Mouse (Mus musculus): ENCODE results near the gene Ndufv2.
"Not testable (repeated sequence)": the region's sequence is repeated elsewhere in the genome, so short reads cannot be mapped to it uniquely, and the experiment has no call there.

Gene Ndufv2

DNA sequence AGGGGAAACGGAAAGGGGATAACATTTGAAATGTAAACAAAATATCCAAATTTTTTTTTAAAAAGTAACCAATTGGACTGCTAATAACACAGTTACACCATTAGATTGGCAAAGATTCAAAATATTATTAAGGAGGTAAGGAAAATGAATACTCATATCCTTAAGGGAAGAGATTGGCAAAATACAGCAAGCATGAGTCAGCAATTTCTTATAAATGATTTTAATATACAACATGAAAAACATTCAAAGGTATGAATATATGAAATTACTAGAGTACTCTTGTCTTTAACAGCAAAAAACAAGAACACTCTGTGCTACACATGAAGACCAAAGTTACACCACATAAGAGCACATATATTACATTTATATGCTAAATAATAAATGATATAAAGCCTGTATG is 16.3 kb downstream of the Ndufv2 start:
- no peak for DNase-seq (ENCODE audit: low read depth, low spot score)

DNA sequence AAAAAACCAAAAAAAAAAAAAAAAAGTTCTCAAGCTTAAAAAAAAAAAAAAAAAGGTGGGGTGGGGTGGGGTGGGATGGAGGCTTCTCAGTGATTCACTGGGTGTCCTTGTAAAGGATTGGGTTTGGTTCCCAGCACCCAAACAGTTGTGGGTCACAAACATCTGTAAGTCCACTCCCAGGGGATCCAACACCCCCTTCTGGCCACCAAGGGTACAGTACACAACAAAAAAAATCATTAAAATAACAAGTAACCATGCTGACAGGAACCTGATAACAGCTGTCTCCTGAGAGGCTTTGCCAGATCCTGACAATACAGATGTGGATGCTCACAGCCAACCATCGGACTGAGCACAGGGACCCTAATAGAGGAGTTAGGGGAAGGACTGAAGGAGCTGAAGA is 16.9 kb downstream of the Ndufv2 start:
- no peak for DNase-seq (ENCODE audit: low read depth, low spot score)

DNA sequence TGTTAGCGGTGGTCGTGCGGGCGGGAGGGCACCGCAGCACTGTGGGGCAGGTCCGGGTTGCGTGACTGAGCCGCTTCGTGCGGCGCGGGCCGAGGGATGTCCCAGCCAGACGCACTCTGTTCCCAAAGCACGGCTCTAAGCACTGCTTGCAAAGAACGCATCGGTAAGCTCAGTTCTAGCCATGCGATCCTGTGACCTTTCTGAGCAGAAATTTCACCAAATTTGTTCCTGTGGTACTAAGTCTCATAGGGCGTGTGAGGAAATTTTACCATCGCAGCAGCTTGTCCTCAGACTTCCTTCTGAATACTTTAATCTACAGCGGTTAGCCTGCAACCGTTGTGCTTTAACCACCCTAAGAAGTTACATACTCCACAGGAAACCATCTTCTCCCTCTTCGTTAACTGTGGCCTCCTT is 23.9 kb downstream of the Ndufv2 start:
- DNase-seq (ENCODE audit: low read depth, low spot score), result no peak

DNA sequence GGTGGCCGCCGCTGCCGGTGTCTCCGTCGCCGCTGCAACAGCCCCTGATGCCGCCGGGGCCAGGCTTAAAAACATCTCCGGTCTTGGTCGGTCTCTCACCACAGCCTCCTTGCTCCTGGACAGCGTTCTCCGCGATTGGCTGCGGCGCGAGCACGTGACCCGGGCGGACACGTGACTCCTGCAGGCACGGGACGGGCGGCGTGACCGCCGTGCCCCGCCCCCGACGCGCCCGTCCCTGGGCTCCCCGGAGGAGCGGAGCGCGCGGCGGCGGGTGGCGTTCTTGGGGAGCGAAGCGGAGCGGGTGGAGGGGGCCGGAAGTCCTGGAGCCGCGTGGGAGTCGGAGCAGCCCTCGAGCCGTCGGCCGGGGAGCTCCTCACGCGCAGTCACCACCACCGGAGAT is 24.4 kb downstream of the Ndufv2 start, which contains the start of gene Ankrd12:
Ankrd12 (minus strand) TSS at position 156 of the 400 bp plus-strand sequence.
- DNase-seq (ENCODE audit: low read depth, low spot score), result peak; percentile 85

DNA sequence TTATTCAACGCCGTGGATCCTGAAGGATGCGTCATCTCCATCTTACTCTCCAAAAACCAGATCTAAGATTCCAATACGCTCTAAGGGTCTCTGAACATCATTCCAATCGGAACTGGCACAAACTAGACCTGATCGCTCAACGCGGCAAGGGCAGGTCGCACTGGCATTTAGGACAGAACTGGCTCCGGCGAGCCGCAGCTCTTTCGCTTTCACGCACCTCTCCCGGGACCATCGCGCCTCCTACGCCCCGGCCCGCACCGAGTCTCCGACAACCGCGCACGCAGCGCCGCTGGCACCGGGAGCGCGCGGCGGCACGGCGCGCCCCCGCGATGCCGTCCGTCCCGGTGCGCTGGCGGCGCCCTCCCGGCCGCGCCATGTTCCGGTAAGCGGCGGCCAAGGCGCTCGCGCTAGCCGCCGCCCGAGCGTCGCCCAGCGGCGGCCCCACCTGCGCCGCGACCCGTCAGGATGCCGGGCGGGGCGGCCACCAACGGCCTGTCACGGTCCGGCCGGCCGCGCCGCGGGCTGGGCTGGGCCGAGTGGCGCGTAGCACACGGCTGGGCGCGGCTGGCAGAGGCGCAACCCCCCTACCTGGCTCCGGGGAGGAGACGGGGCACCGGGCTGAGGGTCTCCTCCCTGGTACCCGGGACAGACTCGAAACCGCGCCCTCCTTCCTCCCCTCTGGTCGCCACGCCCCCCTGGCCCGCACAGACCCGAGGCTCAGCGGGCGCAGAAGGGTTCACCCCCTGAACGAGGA is 25.0 kb downstream of the Ndufv2 start:
- peak; percentile 29 for DNase-seq (ENCODE audit: low read depth, low spot score)

DNA sequence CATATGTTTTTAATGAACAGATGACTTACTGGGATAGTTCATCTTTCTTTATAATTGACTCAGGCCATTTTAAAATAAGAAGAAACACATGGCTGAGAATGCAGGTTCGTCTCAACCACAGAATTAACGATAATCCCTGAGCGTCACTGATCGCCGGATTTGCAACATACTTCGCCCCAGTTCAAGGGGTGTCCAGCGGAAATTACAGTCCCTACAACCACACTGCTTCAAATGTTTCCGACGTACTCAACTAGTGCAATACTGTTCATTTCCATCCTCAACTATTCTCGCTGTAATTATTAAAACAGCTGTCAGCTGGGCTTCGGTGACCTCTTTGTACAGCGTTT is 25.6 kb downstream of the Ndufv2 start:
- peak; percentile 37 for DNase-seq (ENCODE audit: low read depth, low spot score)

DNA sequence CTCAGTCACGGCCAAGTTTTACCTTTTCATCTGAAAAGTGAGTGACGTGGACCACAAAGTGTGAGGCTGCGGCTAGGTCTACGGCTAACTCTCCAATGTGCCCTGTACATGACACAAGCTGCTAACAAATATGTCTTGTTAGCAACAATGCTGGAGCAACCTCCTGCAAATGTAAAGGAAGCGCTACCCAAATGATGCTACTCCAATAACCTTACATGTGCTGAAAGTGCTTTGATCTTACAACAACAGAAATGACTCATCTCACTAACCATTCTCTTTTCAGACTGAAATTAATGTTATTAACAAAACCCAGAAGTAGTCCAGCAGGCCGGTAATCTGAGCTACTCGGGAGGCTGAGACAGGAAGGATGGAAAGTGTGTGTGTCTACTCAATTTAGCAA is 27.4 kb downstream of the Ndufv2 start:
- no peak for DNase-seq (ENCODE audit: low read depth, low spot score)

DNA sequence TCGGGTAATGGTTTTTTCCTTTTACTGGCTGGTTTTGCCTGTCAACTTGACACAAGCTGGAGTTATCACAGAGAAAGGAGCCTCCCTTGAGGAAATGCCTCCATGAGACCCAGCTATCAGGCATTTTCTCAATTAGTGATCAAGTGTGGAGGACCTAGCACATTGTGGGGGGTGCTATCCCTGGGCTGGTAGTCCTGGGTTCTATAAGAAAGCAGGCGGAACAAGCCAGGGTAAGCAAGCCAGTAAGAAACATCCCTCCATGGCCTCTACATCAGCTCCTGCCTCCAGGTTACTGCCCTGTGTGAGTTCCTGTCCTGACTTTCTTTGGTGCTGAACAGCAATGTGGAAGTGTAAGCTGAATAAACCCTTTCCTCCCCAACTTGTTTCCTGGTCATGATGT is 32.3 kb downstream of the Ndufv2 start:
- not testable (repeated sequence) for DNase-seq (ENCODE audit: low read depth, low spot score)

DNA sequence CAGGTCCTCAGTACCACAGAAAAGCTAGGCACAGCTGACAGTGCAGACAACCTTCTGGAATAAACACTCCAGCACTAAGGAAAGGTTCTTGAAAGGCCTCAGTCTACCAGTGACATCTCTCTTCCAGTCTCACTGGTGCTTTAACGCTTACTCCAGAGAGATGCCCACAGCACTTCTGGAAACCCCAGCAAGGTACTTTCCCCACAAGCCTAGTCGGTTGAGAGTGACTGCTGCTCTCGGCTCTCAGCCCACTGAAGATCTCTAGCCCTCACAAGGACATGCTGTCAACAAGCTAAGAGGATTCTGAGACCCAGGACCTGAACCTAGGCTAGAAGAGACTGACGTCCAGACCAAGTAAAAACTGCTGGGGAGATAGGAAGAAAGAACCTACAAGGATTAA is 36.2 kb downstream of the Ndufv2 start:
- DNase-seq (ENCODE audit: low read depth, low spot score), result no peak

DNA sequence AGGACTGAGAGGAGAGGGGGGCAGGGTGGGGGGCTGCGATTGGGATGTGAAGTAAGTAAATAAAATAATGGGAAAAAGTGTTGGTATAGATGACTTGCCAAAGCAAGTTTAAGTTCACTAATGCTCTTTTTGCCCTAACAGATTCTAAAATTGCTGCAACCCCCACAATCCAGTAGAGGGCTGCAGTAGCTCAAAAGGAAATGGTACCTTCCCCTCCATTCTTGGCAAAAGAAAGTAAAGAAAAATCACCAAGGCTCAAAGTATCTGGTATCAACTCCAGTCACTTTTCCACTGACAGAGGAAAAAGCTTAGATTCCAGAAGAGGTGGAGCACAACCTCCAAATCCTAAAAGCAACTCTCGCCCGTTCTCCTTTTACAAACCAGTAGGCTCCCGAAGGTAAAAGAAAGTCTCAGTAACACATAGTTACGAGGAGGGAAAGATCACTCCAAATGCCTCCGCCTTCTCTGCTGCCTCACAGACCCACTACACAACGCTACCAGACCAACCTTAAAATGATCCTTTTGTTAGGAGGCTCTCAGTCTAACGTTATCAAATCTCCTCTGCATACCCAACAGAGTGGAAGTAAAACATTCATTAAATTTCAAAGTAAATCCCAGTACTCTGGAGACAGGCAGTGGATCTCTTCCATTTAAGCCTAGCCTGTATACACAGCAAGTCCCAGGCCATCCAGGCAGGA is 40.0 kb downstream of the Ndufv2 start:
- no peak for DNase-seq (ENCODE audit: low read depth, low spot score)

DNA sequence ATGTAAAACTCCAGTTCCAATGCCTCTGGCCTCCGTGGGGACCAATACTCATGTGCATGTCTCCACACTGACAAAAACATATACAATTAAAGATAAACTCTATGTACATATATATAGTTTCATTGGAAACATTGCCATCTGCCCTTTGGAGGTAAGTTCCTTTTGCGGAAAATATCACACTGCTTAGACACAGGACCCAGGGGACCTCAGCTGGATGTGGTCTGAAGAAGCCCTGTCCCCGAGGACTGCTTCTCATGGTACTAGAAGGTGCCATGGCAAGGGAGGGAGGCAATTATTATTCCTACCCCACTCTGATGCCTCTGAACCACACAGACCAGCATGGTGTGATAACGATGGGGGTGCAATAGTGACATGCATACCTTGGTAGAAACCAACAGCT is 43.2 kb downstream of the Ndufv2 start:
- no peak for DNase-seq (ENCODE audit: low read depth, low spot score)

DNA sequence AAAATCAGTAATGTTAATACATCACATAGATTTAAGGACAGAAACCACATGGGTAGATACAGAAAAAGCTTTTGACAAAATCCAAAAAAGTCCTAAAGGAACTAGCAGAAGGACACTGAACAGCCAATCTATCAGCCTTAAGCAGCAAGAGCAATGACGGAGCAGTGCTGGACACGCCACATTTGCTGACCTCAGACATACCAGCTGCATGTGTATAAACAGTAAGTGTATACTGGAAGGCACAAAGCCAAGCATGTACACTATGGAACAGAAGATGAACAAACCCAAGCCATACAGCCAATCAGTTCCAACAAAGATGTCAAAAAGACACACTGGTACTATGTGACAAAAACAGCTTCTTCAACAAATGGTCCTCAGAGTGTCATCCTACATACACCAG is 44.2 kb downstream of the Ndufv2 start:
- no peak for DNase-seq (ENCODE audit: low read depth, low spot score)

DNA sequence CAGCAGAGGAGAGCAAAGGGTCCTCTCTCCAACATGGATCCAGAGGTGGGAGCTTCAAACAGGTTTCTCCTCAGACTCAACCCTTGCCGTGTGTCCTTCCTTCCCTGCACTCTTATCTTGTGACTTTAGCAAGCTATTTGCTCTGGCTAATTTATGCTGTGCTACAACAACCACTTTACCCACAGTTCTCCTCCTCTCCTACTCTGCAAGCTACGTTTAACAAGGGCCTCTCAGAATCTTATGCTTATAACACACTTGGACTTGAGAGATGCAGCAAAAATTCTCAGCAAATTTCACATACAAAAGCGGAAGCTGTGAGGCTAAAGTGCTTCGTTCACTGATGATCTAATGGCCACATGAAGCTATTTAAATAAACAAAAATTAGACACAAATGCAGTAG is 48.0 kb downstream of the Ndufv2 start:
- no peak for DNase-seq (ENCODE audit: low read depth, low spot score)

DNA sequence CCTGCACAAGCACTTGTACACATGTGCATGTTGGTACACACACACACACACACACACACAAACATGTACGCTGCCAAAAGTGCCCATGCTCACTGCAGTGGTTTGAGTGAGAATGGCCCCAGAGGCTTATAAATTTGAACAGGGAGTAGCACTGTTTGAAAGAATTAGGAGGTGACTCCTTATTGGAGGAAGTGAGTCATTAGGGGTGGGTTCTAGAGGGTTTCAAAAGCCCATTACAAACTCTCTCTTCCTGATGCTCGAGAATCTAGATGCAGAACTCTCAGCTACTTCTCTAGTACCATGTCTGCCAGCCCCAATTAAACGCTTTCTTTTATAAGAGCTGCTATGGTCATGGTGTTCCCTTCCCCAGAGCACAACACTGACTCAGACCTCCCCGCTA is 52.6 kb downstream of the Ndufv2 start:
- no peak for DNase-seq (ENCODE audit: low read depth, low spot score)

DNA sequence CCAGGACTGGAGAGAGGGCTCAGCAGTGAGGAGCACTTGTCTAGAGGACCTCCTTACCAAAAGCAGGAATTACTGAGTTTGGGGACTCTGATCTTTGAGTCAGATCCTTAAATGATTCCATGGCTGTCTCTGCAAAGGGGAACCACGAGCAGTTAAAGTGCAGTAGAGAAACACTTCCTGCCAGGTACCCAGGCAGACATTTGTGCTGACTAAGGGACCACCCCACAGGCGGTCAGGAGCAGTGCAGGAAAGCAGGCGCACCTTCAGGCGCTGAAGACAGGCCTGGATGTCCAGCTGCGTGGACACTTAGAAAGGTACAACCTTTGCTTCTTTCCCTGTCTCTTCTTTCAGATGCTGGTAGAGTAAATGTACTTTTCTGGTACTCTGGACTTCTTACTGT is 53.2 kb downstream of the Ndufv2 start:
- no peak for DNase-seq (ENCODE audit: low read depth, low spot score)

DNA sequence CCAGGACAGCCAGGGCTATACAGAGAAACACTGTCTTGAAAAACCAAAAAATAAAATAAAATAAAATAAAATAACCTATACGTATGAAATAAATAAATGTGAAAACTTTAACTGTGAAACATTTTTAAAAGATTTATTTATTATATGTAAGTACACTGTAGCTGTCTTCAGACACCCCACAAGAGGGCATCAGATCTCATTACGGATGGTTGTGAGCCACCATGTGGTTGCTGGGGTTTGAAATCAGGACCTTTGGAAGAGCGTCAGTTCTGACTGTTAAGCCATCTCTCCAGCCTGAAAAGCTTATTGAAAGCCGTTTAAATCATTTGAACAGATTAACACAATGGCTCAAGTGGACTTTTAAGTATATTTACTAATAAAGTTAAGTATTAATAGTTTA is 57.7 kb downstream of the Ndufv2 start:
- peak; percentile 14 for DNase-seq (ENCODE audit: low read depth, low spot score)

DNA sequence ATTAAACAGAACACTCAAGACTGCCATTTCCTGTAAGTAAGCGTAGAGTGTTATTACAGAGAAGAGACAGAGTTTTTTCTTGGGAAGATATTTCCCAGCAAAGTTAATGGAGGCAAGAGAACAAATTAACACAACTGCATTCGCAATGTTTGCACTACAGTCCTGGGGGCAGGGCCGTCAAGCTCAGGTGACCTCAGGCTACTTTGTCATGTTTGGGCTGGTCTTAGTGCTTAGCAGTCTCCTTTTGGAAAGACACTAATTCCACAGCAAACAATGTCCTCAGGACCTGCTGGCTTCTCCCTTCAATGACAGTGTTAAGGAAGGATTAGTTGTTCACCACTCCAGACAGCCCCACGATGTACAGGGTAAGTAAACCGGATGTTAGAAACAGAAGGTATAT is 60.3 kb downstream of the Ndufv2 start:
- no peak for DNase-seq (ENCODE audit: low read depth, low spot score)

DNA sequence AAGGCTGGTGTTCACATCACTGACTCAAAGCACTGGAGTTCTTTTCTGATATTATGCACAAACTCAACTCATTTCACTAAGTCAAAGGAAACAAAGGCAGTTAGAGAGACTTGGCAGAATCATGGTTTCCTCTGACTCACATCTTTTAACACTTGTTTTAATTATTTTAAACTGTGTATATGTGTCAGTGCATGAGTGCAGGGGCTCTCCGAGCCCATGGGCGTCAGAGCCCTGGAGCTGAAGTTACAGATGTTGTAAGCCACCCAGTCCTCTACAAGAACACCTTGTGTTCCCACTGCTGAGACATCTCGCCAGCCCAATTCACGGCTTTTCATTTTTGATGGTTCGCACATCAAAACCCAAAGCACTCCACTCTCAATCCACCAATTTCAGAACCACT is 68.1 kb downstream of the Ndufv2 start:
- no peak for DNase-seq (ENCODE audit: low read depth, low spot score)

DNA sequence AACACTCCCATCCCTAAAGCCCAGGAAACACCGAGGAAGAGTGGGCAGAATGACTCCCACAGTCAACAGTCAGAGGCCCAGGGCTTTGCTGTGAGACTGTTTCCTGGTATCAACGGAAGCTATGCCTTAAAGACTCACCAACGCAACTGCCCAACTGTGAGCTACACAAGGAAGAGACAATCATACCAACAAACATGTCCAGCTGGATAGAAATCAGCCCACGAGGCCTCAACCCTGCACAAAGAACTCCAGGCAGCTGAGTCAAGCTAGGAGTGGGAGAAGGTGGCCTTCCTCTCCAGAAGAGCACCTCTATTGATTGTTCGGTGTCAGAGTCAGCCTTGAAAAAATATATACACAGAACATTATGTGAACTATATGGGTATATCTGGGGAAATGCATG is 69.4 kb downstream of the Ndufv2 start:
- no peak for DNase-seq (ENCODE audit: low read depth, low spot score)

Data from retina, postnatal 7 days (tissue).